Mouse (Mus musculus): Measurements from ENCODE around the gene Inha.

The Inha gene

DNA sequence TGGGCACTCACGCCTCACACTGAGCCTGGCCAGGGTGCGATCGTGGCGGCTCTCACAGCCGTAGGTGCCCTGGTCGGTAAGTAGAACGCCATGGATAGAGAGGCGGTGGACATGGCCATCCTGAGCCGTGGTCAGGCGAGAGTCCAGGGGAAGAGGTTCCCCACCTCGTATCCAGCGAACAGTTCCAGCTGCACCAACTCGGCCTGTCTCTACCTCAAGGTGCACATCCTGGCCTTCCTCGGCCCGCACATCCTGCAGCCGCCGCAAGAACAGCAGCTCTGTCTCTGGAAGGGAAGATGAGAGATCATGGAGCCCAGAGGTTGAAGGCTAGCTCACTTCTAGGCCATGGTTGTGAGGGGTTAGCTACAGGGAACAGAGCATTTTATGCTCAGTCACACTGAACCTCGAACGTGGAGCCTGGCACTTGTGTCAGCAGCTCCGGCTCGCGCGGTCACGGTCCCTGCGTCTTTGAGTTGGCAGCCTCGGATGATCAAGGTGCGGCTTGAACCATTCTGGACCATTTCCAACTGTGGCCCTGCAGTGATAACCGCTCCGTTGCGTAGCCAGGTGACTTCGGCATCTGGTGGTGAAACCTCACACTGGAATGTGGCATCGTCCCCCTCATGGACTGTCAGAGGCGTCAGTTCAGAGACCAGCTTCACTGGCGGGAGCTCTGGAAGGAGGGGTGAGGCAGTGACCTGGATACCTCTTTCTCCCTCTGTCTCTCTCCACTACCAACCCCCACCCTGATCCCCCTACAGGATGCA is 15.9 kb upstream of the Inha start:
- no peak for DNase-seq

DNA sequence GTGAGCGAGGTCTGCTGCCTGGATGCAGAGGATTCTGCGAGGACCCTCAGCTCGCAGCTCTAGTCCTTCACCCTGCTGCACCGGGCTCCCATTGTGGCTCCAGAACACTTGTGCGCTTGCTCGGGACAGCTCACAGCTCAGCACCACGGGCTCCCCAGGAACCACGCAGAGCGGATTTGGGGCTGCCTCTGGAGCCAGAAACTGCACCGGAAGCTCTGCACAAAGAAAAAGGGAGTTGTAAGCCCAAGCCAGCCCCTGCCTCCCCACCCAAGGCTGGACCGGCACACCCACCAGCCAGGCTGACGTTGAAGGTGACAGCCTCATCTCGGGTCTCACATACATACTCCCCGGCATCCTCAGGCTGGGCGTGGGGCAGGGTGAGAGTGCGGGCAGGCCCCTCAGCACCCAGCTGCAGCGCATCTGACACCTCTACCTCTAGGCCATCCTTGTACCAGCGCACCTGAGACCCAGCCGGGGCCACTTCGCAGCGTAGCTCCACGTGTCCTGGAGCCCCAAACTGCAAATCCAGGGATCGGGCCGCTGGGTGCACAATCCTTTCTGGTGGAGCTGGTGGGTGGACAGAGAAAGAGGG is 14.2 kb upstream of the Inha start:
- no peak for DNase-seq

GRCm38 (mm10) chr1:75494878-75495548 is 11.9 kb upstream of the Inha start:
- DNase-seq: peak; percentile 69 to 77

DNA sequence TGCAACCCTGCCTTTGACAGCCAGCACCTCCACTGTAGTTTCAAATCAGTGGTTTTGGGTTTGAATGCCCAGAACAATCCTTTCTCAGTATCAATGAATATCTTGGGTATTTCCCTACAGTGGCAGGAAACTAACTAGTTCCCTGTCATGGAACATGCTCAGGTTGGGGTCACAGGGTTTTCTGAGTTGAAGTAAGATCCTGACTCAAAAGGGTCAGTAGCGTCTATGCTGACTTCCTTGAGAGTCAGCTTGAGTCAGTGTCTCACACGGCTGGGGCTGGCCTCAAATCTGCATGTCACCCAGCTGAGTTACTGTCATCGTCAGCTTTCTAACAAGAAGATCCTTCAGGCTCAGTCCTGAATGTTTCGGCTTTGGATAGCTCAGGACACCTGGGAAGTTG is 8.0 kb upstream of the Inha start:
- DNase-seq: no peak

DNA sequence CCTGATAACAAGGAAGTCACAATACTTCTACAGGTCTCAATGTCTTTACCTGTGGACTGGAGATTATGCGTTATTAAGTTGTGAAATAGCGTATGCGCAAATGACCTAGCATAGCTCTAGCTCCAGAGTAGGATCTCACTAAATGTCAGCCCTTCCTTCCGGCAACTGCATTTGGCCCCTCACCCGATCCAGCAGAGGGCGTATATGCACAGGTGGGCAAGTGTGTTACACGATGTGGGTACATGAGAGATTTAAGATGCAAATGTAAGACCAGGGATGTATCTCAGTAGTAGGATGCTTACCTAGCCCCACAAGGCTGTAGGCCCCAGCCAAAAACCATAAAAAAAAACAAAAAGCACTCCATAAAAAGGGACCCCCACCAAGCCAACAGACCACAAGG is 7.4 kb upstream of the Inha start:
- no peak for DNase-seq

GRCm38 (mm10) chr1:75501905-75502304 is 5.0 kb upstream of the Inha start:
- no peak for DNase-seq

DNA sequence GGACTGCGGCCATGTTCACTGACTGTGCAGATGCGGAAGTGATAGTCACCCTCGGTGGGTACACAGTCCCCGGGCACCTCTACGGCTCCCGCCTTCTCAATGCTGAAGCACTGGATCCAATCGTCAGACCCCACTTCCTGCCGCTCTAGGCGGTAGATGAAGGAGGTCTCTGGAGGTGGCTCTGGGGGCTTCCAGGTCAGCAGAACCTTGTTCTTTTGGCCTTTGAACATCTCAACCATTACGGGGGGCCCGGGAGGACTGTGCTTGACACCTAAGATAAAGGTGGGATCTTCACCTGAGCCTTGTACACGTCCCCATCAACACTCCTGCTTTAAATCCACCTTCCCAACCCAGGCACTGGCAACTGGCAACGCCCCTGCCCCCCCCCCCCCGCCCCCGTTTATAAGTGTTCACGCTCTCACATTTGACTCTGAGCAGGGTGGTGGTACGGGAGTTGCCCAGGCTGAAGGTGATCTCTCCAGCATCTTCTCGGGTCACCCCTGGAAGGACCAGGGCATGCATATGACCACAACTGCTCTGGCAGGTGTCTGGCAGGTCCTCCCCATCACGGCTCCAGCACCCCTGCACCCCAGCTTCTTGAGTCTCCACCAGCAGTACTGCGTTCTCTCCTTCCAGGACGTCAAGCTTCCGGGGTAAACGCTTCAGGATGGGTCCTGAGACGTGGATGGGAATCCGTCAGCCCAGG is 3.8 kb upstream of the Inha start:
- DNase-seq: no peak

DNA sequence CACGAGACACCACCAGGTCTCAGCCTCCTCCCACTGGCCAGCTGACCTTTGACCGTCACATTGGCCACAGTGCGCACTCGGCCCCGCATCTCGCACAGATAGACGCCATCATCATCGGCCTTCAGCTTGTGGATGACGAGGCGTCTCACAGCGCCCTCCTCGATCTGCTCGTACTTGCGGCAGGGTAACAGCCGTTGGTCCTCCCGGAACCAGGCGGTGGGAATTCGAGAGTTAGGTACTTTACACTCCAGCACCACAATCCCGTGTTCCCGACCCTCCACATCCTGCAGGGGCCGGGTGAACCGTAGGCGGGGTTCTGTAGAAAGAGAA is 3.3 kb upstream of the Inha start:
- DNase-seq: no peak

DNA sequence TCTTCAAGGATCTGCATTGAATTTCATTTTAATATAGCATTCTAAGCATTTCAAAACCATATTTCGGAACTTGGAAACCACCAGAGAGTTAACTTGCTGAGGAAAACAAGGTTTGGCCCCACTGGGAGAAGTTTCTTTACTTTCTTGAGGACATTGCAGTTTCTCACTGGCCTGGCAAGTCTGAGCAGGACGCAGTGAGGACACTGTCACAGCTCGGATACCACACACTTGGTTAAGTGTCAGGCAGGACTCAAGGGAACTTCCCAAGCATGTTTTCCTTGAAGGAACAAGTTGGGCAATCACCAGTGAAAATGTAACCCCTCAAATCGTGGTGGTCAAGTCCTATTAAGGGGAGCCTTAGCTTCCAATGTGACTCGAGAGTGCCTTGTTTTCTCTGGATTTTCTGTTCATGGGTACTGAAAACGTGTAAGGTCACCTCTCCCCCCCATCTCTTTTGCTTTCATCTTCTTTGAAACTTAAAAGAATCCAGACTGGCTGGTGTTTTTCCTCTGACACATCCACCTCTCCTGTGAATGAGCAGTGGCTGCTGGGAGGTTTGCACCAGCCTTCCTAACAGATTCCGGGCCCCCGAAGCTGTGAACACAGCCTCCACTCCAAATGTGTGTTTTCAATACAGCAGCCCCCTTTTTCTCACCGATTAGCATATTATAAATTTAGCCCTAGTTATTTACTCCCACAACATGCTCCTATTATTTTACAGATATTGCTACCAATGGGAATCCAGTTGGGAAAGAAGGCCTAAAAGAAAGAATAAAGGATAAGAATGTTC is 2.4 kb upstream of the Inha start:
- no peak for DNase-seq

GRCm38 (mm10) chr1:75505159-75505955 is 1.5 kb upstream of the Inha start:
- DNase-seq: peak; percentile 90 to 91

DNA sequence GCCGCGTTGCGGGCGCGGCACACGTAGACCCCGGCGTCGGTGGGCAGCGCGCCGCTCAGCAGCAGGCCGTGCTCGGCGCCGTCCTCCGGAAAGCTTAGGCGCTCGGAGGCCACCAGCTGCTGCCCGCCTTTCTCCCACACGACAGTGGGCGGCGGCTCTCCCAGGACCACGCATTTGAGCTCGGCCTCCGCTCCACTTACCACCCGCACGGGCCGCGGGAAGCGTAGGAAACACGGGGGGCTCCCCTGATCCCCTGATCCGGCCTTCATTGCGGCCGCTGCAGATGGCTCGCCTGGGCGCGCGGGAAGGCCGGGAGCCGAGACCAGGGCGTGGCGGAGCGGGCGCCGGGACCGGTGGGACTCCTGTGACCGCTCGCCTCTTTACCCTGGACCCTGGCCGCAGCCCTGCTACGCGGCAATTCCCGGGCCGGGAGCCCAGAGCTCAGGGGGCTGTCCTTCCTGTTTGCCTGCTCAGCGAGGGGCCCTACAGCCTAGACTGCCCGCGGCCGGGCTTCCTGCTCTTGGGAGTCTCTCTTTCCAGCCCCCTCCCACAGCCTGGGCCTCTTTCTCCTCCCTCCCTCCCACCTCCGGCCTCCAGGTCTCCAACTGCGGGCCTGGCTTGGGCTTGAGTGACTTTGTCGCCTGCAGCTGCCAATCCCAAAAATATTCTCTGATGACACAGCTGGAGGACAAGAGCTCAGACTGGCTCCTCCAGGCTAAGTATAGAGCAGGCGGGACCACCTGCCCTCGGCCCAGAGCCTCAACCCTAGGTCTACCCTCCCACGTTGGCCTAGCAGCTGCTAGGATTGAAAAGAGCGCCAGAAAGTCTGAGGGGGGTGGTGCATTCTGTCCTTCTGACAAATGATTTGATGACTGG is 683 bp upstream of the Inha start, which contains the start of gene Obsl1:
Gene Obsl1, minus strand, starts transcription at position 497 of the 876 bp plus-strand sequence.
- DNase-seq: peak; percentile 80 to 82

DNA sequence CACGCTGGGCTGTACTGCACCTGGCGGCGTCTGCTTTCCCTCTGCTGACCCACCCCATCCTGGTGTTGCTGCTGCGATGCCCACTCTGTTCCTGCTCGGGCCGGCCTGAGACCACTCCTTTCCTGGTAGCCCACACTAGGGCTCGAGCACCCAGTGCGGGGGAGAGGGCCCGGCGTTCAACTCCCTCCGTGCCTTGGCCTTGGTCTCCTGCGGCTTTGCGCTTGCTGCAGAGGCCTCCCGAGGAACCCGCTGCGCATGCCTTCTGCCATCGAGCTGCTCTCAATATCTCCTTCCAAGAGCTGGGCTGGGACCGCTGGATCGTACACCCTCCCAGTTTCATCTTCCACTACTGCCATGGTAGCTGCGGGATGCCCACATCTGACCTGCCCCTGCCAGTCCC is 2.7 kb downstream of the Inha start:
- no peak for DNase-seq

- DNase-seq: no peak
Measured at GRCm38 (mm10) chr1:75510154-75510553, 3.3 kb downstream of the Inha start.

DNA sequence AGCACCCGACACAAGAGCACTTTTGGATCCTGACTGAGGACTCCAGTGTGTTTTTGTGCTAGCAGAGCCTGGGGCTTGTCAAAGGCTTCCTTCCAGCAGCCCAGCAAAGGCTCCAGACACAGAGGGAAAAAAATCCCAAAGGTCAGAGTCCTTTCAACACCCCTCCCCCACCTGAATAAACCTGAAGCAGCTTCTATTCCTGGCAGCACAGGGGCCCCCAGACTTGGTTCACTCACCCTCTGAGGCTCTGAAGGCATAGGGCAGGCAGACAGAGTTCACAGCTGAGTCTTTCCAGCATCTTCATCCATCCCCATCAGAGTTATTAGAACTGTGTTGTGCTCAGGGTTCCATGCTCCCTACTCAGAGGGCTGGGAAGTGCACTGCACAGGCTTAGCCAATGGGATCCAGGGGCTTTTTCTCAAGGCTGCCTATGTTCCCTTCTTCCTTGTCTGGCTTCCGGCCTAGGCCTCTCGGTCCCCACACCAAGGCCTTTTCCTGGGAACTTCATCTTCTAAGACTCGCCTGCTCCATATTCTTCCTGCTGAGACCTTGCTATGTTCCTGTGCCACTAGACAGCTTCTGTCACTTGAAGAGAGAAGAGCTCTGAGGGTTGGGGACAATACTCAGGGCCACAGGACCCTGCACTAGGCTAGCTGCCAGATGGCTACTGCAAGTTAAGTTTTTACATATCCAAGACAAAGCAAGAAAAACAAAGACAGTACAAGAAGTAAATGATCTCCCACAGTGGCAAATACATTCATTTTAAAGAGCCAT is 4.7 kb downstream of the Inha start:
- DNase-seq: no peak

DNA sequence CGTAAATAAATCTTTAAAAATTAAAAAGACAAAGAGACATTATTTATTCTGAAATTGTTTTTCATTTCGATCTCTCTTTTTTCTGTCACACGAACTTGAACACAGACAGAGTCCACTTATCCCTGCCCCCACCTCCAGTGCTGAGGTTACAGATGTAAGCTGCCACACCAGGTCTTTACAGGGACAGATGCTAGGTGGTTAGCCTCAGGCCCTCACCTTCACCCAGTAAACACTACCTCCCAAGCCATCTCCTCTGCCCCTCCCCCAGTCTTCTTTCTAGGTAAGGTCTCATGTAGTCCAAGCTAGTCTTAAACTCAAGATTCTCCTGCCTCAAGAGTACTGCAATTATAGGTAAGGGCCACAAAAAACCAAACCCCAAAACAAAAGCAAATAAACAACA is 5.7 kb downstream of the Inha start:
- no peak for DNase-seq

DNA sequence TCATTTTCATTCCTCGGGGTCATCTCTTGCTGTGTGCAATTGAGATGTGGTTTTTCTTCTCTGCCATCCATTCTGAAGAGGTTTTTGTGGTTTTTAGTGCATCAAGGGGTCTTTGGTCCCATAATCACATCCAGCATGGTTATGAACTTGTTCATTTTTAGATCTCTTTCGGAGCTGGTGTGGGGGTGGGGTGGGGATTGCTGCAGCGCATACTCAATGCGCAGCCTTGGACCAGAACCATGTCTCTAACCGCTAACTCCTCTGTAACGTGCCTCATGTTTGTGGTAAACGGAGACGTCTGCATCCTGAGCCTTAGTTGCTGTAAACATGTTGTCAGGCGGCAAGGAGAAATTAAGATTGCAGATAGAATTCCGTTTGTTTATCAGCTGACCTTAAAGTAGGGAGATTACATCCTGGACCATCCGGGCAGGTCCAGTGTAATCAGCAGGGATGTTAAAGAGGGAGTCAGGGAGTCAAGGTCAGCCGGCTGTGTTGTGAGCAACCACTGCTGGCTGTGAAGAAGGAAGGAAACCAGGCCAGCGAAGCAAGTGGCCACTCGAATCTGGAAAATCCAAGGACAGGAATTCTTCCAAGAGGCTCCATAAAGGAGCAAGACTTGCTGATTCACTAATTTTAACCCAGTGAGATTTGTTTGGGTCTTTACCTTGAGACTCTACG is 10.0 kb downstream of the Inha start:
- no peak for DNase-seq

GRCm38 (mm10) chr1:75517984-75518383 is 11.1 kb downstream of the Inha start:
- DNase-seq: no peak

DNA sequence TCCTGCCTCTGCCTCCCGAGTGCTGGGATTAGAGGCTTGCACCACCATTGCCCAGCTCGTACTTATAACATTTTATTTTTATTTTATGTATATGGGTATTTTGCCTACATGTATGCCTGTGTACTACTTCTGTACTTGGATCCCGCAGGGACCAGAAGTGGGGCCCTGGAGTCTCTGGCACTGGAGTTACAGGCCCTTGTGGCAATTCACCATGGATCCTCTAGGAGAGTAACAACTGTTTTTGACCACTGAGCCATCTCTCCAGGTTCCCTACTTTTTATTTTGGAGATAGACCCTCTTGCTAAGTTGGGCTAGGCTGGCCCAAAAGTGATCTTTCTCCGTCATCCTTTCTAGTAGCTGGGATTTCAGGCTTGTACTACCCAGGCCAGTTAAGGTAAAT is 11.6 kb downstream of the Inha start:
- no peak for DNase-seq

DNA sequence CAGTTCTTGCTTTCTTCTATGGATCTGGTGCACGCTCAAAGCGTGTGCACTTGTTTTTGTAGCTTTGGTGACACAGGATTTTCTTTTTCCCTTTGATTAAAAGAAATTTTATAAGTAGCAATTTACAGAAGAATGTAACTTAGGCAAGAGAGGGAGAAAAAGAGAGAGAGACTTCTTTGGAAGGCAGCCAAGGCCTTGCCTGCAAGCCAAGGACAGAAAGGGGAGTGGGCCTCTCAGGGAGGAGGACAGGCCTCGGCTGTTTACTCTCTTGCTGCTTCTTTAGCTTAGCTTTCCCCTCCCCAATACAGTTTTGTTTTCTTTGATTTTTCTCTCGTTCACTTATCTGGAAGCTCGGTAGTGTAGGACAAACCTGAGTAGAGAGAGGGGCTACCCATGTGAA is 12.7 kb downstream of the Inha start:
- DNase-seq: no peak
